Mouse (Mus musculus): ENCODE measurements around the gene 9230112D13Rik. TPM values are rescaled to one million over a fixed set of nuclear protein-coding genes. Genes with fewer than 3 reads are reported as not detected.

Gene 9230112D13Rik
- total and polyA plus RNA-seq, 3 experiments: not detected

DNA sequence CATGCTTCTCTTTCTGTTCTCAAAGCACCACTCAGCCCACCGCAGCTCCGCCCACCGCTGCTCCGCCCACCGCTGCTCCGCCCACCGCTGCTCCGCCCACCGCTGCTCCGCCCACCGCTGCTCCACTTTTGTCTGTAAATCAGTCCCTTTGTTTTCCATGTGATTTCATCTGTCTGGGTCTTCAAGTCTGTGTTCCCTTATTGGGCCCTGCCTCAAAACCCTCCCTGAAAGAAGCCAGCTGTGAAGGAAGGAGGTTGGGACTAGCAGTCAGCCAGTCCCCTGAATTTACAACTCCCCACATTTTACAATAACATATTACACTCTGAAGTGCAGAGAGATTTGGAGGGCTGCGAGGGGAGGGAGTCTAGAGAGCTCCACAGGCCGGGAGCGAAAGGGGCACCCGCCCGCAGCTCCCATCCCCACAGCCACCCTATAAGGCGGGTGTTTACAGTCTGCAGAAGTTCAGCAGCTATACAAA is 18.1 kb upstream of the 9230112D13Rik start:
- Histone ChIP-seq H3K9me3 (replicated peaks; ENCODE audit: insufficient read depth, low read length) (no peaks in the 10 kb centered on the region), H3K36me3 (ENCODE audit: control insufficient read depth in 1 of 2, insufficient read depth in 2 of 2, low read length in 2 of 2) (no peaks in the 10 kb centered on the region), H3K27me3 (ENCODE audit: control insufficient read depth in 1 of 2, insufficient read depth in 2 of 2, low read length in 2 of 2) (peaks cover 0 to 1% of the 10 kb centered on the region in 2 experiments; a peak in 2 of 4 replicates), H3K4me3 (ENCODE audit: control insufficient read depth in 1 of 2, insufficient read depth in 1 of 2, low read depth in 2 of 2, low read length in 2 of 2) (no peak overlapping the region), H3K79me2 (ENCODE audit: control insufficient read depth, insufficient read depth, low read length, poor library complexity) (no peaks in the 10 kb centered on the region), H3K9ac (ENCODE audit: control insufficient read depth, low read depth, low read length, poor library complexity, severe bottlenecking) (no peak overlapping the region), H3K4me1 (ENCODE audit: control insufficient read depth in 1 of 2, insufficient read depth in 2 of 2, low read length in 2 of 2) (no peaks in the 10 kb centered on the region), H3K27ac (ENCODE audit: control insufficient read depth, low read depth, low read length) (no peak overlapping the region)
- no peak for DNase-seq (ENCODE audit: low read depth, low spot score)
- TF ChIP-seq MAX (IDR thresholded peaks at IDR 0.05; ENCODE audit: low read length): no peak
- TF ChIP-seq NRF1 (IDR thresholded peaks at IDR 0.05; ENCODE audit: insufficient read depth, low read depth, low read length, poor library complexity, severe bottlenecking): no peak
- TF ChIP-seq MAZ (IDR thresholded peaks at IDR 0.05; ENCODE audit: low read depth, low read length): no peak
- no peak for TF ChIP-seq ZMIZ1 (IDR thresholded peaks at IDR 0.05; ENCODE audit: low read depth, low read length)
- TF ChIP-seq NELFE (IDR thresholded peaks at IDR 0.05; ENCODE audit: low read depth, low read length): no peak
- no peak for TF ChIP-seq POLR2AphosphoS5 (IDR thresholded peaks at IDR 0.05; ENCODE audit: borderline replicate concordance, low read depth, low read length)
- TF ChIP-seq UBTF (IDR thresholded peaks at IDR 0.05; ENCODE audit: borderline replicate concordance, insufficient read depth, low read depth, low read length): no peak
- TF ChIP-seq HCFC1 (IDR thresholded peaks at IDR 0.05; ENCODE audit: low read depth, low read length): no peak
- TF ChIP-seq POLR2AphosphoS2 (IDR thresholded peaks at IDR 0.05; ENCODE audit: low read length): no peak
- no peak for TF ChIP-seq TAL1 (IDR thresholded peaks at IDR 0.05; ENCODE audit: low read length)
- TF ChIP-seq TBP (IDR thresholded peaks at IDR 0.05; ENCODE audit: low read depth, low read length): no peak

DNA sequence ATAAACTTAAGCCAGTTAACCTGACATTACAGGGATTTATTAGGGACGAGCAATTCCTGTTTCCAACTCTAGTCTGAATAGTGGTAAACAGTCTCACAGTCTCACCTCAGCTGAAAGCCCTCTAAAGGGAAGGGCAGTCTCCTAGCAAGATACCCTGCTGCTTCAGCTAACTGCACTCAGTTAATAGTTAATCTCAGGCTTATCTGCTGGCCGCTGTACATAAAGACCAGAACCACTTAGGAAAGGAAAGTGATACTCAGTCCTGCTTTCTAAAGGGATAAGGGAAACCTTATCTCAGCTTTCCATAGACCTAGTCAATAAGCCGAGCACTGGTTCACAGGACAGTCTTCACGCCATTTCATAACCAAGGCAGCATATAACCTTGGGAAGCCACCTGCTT is 13.3 kb upstream of the 9230112D13Rik start:
- Histone ChIP-seq H3K9me3 (replicated peaks; ENCODE audit: insufficient read depth, low read length) (no peaks in the 10 kb centered on the region), H3K79me2 (ENCODE audit: control insufficient read depth, insufficient read depth, low read length, poor library complexity) (no peaks in the 10 kb centered on the region), H3K4me3 (ENCODE audit: control insufficient read depth in 1 of 2, insufficient read depth in 1 of 2, low read depth in 2 of 2, low read length in 2 of 2) (no peak overlapping the region), H3K27me3 (ENCODE audit: control insufficient read depth in 1 of 2, insufficient read depth in 2 of 2, low read length in 2 of 2) (peaks cover 0 to 4% of the 10 kb centered on the region in 2 experiments; a peak in 3 of 4 replicates), H3K36me3 (ENCODE audit: control insufficient read depth in 1 of 2, insufficient read depth in 2 of 2, low read length in 2 of 2) (no peaks in the 10 kb centered on the region), H3K9ac (ENCODE audit: control insufficient read depth, low read depth, low read length, poor library complexity, severe bottlenecking) (no peak overlapping the region), H3K27ac (ENCODE audit: control insufficient read depth, low read depth, low read length) (no peak overlapping the region), H3K4me1 (ENCODE audit: control insufficient read depth in 1 of 2, insufficient read depth in 2 of 2, low read length in 2 of 2) (no peaks in the 10 kb centered on the region)
- TF ChIP-seq CHD1 (IDR thresholded peaks at IDR 0.05; ENCODE audit: low read depth, low read length): no peak
- TF ChIP-seq MAZ (IDR thresholded peaks at IDR 0.05; ENCODE audit: low read depth, low read length): no peak
- no peak for TF ChIP-seq ELF1 (IDR thresholded peaks at IDR 0.05; ENCODE audit: low read depth, low read length)
- TF ChIP-seq E2F4 (IDR thresholded peaks at IDR 0.05; ENCODE audit: borderline replicate concordance, low read depth, low read length): no peak
- TF ChIP-seq MEF2A (IDR thresholded peaks at IDR 0.05; ENCODE audit: extremely low read depth, insufficient replicate concordance, low read depth, low read length, poor library complexity, severe bottlenecking): no peak
- TF ChIP-seq POLR2A (IDR thresholded peaks at IDR 0.05; ENCODE audit: control insufficient read depth in 1 of 2, insufficient read depth in 1 of 2, low read depth in 1 of 2, low read length in 2 of 2, poor library complexity in 1 of 2): no peak
- TF ChIP-seq MAX (IDR thresholded peaks at IDR 0.05; ENCODE audit: low read length): no peak
- TF ChIP-seq UBTF (IDR thresholded peaks at IDR 0.05; ENCODE audit: borderline replicate concordance, insufficient read depth, low read depth, low read length): no peak
- TF ChIP-seq RCOR1 (IDR thresholded peaks at IDR 0.05; ENCODE audit: low read depth, low read length): no peak
- TF ChIP-seq CTCF (IDR thresholded peaks at IDR 0.05 in 2 of 3, conservative IDR thresholded peaks at IDR 0.05 in 1 of 3; ENCODE audit: control insufficient read depth in 1 of 3, insufficient read depth in 1 of 3, low read depth in 2 of 3, low read length in 3 of 3, poor library complexity in 1 of 3, severe bottlenecking in 1 of 3): no peak
- no peak for TF ChIP-seq SMC3 (IDR thresholded peaks at IDR 0.05; ENCODE audit: low read depth, low read length)
- no peak for TF ChIP-seq HCFC1 (IDR thresholded peaks at IDR 0.05; ENCODE audit: low read depth, low read length)
- no peak for TF ChIP-seq BHLHE40 (IDR thresholded peaks at IDR 0.05; ENCODE audit: borderline replicate concordance, low read depth, low read length)
- TF ChIP-seq ETS1 (IDR thresholded peaks at IDR 0.05; ENCODE audit: low read depth, low read length): no peak
- no peak for TF ChIP-seq JUND (IDR thresholded peaks at IDR 0.05; ENCODE audit: low read depth, low read length)
- TF ChIP-seq USF2 (IDR thresholded peaks at IDR 0.05; ENCODE audit: borderline replicate concordance in 1 of 2, insufficient read depth in 1 of 2, low read depth in 1 of 2, low read length in 2 of 2): no peak
- no peak for TF ChIP-seq ZMIZ1 (IDR thresholded peaks at IDR 0.05; ENCODE audit: low read depth, low read length)
- no peak for TF ChIP-seq NELFE (IDR thresholded peaks at IDR 0.05; ENCODE audit: low read depth, low read length)
- TF ChIP-seq USF1 (IDR thresholded peaks at IDR 0.05; ENCODE audit: low read depth, low read length): no peak
- no peak for TF ChIP-seq MXI1 (IDR thresholded peaks at IDR 0.05; ENCODE audit: low read depth, low read length)
- no peak for DNase-seq (ENCODE audit: low read depth, low spot score)
